Mouse (Mus musculus) right cerebral cortex, postnatal 36 days (tissue): Measurements from ENCODE around the gene Ksr1.

Experiments used
- DNase-seq, 2 experiments: peaks; one replicate each; pipeline ENCODE4 v3.0.0; 2022; ENCODE audit warnings: low spot score in 2 of 2, mixed read lengths in 1 of 2

The Ksr1 gene

DNA sequence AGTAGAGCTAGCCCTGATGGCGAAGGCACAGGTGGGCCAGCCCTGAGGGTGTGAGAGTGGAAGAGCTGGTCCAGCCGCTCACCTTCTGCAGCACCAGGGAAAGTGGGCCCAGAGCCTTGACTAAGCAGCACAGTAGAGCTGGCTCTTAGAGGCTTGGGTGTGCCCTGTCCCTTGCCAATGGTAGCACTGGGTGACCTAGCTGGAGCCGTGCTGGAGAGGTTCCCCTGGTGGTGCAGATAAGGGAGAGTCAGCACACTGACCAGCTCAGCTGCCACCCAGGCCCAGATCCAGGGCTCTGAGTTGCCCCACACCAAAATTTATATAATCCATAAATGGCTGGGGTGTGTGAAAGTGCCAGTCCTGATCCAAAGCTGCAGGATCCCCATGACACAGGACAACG is 79.0 kb downstream of the Ksr1 start:
- DNase-seq: no peak

- DNase-seq: no peak
These were observed 80.0 kb downstream of the Ksr1 start for GRCm38 (mm10) chr11:79066191-79066530.

DNA sequence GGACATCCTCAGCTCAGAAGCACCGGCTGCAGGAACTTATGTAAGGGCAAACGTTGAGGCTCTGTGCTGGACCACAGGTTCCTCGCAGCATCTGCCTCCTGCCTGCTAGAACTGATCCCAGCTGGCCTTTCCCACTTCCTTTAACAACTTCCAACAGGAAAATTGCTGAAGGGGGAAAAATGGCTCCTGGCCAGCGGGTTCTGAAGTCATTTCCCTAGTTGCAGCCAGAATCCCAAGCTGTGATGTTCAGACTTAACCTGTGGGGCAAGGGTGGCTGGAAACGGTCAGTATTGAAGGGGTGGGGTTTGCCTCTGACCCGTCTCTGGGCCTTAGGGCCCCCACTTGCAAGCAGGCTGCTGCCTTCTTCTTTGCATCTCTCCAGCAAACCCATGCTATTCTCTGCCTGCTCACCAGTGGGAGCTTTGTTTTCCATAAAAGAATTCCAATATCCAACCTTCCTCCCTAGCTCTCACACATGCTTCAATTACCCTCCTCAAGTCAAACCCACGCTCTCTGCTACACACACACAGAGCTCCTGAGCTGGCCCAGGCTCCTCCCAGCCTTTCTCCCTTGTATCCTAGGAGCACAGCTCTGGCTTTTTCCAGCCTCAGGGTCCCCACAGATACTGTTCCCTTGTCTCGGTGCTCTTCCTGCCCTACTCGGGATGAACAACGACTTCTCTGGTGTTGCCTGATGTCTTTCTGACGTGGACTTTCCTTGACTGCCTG is 80.6 kb downstream of the Ksr1 start:
- DNase-seq: no peak

DNA sequence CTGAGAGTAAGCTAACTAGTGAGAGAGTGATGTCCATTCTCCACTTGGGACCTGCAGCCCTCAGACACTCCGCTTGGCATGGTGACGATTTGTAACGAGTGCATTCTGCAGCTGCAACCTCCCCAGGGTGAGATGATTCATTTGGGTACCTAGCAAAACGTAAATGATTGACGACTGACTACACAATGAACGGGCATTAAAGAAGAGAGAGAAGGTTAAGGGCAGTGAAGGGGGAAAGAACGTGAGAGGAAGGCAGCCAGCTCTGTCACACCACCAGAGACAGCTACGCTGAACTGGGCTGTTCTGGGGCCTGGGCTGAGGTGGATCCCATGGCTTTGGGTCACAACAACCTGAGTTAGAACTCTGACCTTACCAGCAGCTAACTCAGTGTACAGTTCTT is 81.9 kb downstream of the Ksr1 start:
- DNase-seq: no peak

- DNase-seq: no peak
These were observed 82.6 kb downstream of the Ksr1 start for GRCm38 (mm10) chr11:79063616-79064015.

GRCm38 (mm10) chr11:79062897-79063296 is 83.3 kb downstream of the Ksr1 start:
- no peak for DNase-seq

- DNase-seq: no peak
These were observed 84.4 kb downstream of the Ksr1 start for GRCm38 (mm10) chr11:79061839-79062238.

DNA sequence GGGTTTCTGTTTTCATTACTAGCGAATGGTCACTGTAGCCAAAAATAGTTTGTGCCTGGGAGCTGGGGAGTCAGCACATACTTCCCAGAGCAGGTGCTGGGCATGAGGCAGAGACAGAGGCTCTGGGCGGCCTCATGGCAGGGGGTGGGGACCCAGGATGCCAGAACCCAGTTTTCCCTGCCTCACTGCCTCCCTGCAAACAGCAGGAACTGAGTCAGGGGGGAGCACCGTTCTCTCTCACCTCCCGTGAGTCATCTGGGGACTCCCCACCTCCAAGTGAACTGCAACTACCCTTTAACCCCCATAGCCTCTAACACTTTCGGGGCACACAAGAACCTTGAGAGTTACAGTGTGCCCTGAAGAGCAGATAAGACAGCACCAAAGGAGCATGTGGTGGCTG is 86.4 kb downstream of the Ksr1 start:
- DNase-seq: no peak

DNA sequence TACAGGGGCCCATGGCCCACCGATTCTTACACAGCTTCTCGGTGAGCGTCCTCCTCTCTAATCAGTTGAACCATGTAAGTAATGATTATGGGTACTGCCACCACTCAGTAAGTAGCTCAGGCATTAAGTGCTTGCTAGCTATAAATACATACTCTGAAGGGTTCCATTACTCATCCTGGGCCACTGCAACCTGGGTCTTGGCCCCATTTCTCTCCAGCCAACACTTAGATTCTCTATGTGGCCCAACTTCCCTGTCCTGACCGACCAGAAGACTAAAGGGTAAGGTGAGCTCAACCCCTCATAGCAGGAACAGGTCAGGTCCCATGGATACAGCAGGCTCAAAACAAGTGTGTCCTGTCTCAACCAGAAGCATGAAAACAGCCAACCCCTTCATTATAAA is 87.1 kb downstream of the Ksr1 start:
- DNase-seq: no peak

DNA sequence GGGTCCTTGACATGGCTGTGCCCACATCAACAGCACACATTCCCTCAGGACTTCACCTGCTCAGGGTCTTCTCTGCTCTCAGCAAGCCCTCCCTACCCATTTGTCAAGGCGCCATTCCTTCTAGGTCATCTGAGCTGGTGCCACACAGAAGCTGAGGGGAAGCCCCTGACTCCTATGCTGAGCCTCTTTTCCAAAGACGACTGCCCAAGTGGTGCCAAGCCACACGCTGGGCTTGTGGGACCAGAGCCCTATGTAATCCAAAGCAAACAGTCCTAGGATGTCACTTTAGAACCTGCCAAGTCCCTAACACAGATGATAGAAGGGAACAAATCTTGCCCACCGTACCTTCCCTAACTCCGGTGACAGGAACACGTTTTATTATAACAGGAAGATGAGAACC is 87.6 kb downstream of the Ksr1 start:
- DNase-seq: no peak

DNA sequence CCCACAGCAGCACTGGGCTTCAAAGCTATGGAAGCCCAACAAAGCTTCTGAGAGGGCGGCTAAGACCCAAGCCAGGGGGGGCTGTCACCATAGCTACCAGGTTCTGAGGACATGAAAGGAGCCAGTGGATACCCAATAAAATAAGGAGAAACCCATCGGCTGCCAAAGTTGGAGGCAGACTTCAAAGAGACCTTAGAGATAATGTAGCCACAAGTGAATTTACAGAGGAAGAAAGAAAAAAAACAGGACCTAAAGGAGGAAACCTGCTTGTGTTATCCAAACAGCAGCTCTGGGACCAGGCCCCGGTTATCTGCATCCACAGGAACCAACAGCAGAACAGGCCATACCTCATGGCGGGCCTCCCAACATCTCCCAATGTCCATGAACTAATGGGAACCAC is 88.4 kb downstream of the Ksr1 start:
- no peak for DNase-seq

GRCm38 (mm10) chr11:79056891-79057290 is 89.3 kb downstream of the Ksr1 start:
- no peak for DNase-seq

DNA sequence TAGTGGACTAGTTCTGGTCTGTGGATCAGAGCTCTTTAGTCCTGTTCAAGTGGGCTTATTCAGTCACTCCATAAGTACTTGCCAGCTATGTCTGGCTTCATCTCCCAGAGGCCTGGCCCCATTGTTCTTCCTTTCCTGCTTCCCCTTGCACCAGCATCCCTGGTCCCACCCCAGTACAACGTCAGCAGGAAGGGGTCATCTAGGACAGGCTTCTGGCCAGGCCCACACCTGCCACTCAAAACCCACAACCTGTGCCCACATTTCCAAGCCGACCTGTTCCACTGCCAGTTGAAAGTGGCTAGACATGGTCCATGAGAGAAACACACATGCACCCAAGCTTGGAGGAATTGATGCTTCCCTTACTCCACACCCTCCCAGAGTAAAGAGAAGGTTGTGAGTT is 90.2 kb downstream of the Ksr1 start:
- no peak for DNase-seq

- no peak for DNase-seq
These were observed 91.0 kb downstream of the Ksr1 start for GRCm38 (mm10) chr11:79055161-79055560.

DNA sequence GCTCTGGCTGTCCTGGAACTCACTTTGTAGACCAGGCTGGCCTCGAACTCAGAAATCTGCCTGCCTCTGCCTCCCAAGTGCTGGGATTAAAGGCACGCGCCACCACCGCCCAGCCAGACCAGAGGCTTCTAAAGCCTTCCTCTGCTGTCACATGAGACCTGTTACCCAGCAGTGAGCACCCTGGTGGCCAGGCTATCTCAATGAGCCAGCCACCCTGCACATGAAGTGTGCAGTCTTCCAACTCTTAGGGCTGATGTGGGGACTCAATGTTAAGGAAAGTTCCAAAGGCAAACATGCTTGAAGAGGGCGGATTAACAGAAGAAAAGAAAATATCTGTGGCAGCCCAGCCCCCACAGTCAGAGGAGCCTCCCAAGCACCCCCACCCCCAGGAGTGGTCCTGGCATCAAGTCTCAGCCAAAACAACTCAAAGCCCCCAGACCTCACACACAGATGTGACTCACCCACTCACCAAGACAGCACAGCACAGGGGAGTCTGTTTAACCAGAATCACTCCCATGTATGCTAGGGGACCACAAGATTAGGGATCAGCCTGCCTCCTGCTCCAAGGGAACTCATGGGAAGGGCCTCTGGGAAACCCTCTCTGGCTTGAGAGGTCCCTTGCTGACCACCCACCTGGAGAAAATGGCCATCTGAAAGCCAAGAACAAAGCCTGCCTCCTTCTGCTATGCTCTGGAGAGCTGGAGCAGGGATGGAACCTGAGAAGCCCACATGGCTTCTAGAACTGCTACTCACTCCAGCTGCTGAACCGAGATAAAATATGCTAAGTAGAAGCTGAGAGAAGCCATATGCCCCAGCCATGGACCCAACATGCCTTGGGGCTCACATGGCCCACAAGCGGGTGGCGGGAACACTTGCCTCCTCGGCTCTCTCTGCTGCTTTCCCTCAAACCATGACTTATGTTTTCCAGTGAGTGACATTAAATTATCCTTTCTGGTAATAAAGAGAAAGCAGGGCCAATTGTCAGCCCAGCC is 91.8 kb downstream of the Ksr1 start:
- DNase-seq: no peak

GRCm38 (mm10) chr11:79053437-79053836 is 92.8 kb downstream of the Ksr1 start:
- no peak for DNase-seq

DNA sequence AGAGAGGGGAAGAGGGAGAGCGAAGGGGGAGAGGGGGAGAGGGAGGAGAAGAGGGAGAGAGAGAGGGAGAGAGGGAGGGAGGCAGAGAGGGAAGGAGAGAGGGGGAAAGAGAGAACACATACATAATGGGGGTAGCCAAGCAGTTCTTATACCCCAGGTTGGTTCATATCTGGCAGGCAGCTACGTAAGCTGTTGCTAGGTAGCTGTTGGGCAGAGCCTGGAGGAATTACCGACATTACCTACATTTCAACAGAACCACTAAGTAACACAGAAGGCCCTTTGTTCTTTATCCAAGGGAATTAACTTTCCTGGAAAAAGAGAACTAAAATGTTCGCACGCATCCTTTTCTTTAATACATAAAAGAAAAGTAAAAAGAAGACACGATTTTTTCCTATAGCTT is 93.4 kb downstream of the Ksr1 start:
- DNase-seq: no peak

DNA sequence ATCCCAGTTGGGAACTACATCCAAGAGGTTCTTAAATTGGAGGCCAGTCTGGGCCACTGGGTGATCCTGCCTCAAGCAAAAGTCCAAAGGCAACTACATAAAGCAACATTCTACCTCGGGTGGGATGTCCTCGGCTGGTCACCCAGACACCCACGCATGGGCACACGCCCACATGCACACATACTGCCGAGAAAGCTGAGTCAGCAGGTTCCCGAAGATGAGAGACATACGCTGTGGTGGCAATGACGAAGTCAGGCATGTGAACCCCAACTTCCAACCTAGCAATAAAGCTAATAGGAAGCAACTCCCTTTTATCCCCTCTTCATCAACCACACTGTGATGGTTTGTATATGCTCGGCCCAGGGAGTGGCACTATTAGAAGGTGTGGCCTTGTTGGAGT is 94.7 kb downstream of the Ksr1 start:
- DNase-seq: no peak

DNA sequence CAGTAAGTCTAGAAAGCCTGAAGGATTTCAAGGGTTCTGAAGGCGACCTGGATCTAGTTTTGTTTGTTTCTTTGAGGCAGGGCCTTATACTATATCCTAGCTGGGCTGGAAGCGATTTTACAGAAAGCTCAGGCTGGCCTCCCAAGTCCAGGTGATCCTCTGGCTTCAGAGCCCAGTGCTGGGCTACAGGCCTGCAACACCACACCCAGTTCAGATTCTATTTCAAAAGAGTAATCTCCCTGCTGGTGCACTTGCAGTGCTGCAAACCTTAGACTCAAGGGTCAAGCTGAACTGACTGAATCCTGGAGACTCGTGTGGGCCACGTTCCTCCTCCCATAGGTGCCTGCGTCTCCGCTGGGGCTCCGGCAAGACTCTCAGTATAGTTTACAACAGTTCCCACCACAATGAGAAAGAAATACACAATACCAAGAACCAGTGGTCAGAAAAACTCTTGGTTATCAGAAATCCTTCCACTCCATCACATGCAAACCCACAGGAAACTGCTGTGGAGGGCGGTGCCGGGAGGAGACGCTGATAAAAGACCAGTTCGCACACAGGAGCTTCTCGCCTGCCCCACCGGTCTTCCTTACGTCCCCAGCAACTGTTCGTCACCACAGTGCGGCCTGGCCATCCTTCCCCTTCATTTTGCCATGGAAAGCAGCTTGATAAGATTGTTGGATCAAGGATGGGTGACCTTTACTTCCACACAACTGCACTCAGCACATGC is 95.3 kb downstream of the Ksr1 start:
- DNase-seq: no peak

GRCm38 (mm10) chr11:79048906-79049305 is 97.3 kb downstream of the Ksr1 start:
- no peak for DNase-seq

DNA sequence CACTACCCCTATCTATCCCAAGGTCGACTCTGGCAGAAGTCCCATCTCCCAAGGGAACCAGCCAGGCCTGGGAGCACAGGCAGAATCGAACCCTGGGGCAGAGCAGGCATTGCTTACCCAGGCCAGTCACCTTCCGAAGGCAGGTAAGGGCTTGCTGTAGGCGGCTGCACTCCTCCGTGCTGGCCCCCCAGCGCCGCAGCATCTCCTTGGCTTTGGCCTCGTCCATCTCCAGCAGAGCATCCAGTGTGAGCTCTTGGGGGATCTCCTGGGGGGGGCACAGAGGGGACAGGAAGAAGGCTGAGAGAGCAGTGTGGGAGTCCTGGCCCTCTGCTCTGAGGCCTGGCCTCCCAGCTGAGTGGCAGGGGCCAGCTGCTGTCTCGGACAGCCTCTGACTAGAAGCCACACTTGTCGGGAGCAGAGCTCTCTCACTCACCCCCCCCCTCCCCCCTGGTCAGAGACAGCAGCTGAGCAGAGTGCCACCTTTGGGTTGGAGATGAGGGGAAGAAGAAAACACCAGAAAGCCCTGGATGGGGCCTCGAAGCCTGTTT is 99.0 kb downstream of the Ksr1 start:
- no peak for DNase-seq

DNA sequence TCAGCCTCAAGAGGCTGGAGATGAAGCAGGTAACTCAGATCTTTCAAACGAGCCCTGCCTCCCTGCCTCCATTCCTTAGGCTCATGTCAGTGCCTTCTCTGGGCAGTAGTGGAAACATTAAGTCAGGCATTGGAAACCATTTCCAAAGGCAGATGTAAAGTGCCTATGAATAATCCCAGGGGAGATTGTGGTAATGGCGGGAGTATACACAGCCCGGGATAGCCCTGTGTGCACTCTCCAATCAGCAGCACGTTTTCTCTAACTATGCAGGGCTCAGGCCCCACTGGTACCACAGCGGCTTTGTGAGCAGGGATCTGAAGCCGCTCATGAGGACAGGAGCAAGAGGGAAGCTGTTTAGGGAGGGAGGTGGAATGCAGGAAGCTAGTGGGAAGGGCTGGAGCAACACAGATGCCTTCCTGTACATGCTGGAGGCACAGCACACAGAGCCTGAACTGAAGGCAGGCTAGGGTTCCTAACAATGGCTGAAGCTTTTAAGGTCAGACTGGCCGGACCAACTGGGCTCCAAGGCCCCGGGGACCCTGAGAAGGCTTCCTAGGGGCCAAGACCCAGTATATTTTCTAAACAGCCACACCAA is 99.5 kb downstream of the Ksr1 start:
- DNase-seq: no peak
